Mouse (Mus musculus): ENCODE data around the gene Slc39a12. TPM values are rescaled to one million over a fixed set of nuclear protein-coding genes. Genes with fewer than 3 reads are reported as not detected.

Gene Slc39a12
- total and polyA plus RNA-seq, 2 experiments from 2014 or later, result 10.5 to 24.0 TPM

DNA sequence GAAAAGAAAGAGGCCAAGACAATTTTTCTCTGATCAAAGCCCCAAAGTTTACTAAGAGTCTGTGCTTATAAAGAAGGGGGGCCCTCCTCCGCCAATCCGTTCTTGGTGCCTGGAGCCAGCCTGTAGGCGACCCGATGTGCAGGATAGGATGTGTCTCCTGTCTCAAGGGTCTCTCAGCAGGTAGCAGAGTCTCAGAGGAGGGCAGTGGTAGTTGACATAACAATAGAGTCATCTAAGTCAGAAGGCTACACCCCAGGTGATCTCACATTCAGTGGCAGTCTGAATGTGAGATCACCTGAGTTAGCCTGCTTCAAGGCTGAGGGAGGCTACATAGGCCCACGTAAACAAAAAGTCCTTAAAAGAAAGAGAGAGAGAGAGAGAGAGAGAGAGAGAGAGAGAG lies 130.1 kb downstream of the Slc39a12 start:
- H3K4me2 ChIP-seq (ENCODE audit: low read depth, low read length), result no peak overlapping the region
- ATAC-seq (no peak), DNase-seq (ENCODE audit: low spot score) (no peak)
- no peaks in the 10 kb centered on the region for H3K36me3 ChIP-seq (ENCODE audit: insufficient read depth, low read length)
- no peak overlapping the region for H3K27ac ChIP-seq
- 42% methylated on average over 5 of the region's 5 CpGs for WGBS
- peaks cover 7% of the 10 kb centered on the region; the same call in 1 of the 2 replicates for H3K9me3 ChIP-seq (ENCODE audit: low read length)
- H3K9ac ChIP-seq (replicated peaks; ENCODE audit: low read length), result no peak overlapping the region
- no peaks in the 10 kb centered on the region for H3K27me3 ChIP-seq (ENCODE audit: insufficient read depth, low read length)
- no peaks in the 10 kb centered on the region for H3K4me1 ChIP-seq (ENCODE audit: insufficient read depth, low read length)
- H3K4me3 ChIP-seq (ENCODE audit: low read length), result no peak overlapping the region
- TF ChIP-seq CTCF (IDR thresholded peaks at IDR 0.05; ENCODE audit: low read depth), result no peak

DNA sequence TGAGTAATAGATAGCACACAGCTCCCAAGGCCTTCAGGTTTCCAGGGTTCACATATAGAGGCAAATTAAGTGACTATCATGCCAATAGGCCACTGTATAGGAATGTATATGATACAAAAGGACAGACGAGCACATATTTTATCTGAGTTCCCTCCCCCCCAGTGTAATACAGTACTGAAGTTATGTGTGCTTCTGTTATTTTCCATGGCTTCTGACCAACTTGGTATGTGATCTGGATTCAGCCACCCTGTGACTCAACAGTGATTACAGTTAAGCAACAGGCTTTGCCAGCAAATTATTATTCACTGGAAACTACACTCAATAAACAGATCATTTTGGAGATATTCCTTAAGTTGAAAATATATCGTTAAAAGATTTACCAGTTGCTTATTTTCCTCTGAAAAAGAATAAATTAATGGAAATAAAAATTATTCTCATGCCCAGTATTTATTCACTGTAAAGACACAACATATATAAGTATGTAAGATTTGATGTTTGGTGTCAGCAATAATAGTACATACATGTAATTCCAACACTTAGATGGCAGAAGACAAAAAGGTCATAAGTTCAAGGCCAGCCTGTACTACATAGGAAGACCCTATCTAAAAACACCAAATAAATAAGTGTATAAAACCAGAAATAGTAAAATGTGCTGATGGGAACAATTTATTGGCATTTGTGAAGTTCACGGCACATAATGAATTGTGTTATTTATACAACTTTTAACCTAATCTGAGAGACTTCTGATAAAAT lies 146.4 kb downstream of the Slc39a12 start:
- ATAC-seq, result no peak
- Histone ChIP-seq H3K4me3 (ENCODE audit: low read length) (no peak overlapping the region), H3K36me3 (ENCODE audit: insufficient read depth, low read length) (no peaks in the 10 kb centered on the region), H3K27ac (no peak overlapping the region), H3K9me3 (ENCODE audit: low read length) (no peaks in the 10 kb centered on the region), H3K4me2 (ENCODE audit: low read depth, low read length) (no peak overlapping the region), H3K27me3 (ENCODE audit: insufficient read depth, low read length) (no peaks in the 10 kb centered on the region), H3K9ac (replicated peaks; ENCODE audit: low read length) (no peak overlapping the region), H3K4me1 (ENCODE audit: insufficient read depth, low read length) (no peaks in the 10 kb centered on the region)
- WGBS, result 72% methylated on average over 3 of the region's 3 CpGs
- DNase-seq (ENCODE audit: low spot score), result no peak
- no peak for TF ChIP-seq CTCF (IDR thresholded peaks at IDR 0.05; ENCODE audit: low read depth)

DNA sequence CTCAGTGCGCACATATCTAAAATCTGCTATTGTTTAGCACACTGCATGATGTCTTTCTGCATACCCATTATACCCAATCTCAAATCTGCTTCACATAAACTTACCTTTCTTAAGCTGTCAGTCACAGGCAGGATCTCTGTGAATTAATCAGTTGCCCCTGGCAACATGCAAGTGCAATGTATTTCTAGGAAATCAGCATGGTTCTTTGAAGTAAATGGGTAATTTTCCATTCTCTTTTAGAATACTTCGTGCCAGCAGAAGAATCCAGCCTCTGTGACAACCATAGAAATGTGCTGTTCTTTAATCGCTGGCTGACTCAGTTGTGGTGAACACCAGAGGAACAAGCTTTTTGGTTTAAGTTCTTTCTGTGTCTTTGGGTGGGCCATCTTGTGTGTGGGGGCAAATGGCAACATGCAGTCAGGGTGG lies 147.1 kb downstream of the Slc39a12 start:
- TF ChIP-seq CTCF (IDR thresholded peaks at IDR 0.05; ENCODE audit: low read depth), result no peak
- H3K4me3 ChIP-seq (ENCODE audit: low read length), result no peak overlapping the region
- DNase-seq (ENCODE audit: low spot score), result peak; percentile 31
- no peaks in the 10 kb centered on the region for H3K9me3 ChIP-seq (ENCODE audit: low read length)
- H3K4me2 ChIP-seq (ENCODE audit: low read depth, low read length), result no peak overlapping the region
- no peak overlapping the region for H3K9ac ChIP-seq (replicated peaks; ENCODE audit: low read length)
- 21% methylated on average over 3 of the region's 3 CpGs for WGBS
- H3K27ac ChIP-seq, result peak overlapping the region; percentile 26; the same call in 1 of the 2 replicates
- no peaks in the 10 kb centered on the region for H3K36me3 ChIP-seq (ENCODE audit: insufficient read depth, low read length)
- H3K27me3 ChIP-seq (ENCODE audit: insufficient read depth, low read length), result no peaks in the 10 kb centered on the region
- peak; percentile 55; the same call in 1 of the 2 replicates for ATAC-seq
- H3K4me1 ChIP-seq (ENCODE audit: insufficient read depth, low read length), result no peaks in the 10 kb centered on the region

DNA sequence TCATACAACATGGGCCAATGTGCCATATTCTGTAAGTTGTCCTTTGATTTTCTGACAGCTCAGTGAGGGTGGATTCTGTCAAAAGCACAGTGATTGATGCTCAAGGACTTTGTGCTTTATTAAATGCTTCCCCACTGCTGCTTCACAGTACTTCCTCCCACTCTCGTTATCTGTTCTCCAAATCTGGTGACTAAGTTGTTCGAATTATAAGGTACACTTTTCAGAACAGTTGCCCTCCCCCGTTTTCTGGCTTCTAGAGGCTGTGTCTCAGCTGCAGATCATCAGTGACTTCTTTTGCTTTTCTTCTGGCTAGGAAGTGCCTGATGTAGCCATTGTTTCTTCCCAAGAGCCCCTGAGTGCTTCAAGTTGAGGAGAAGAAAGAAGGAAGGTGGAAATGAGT lies 149.7 kb downstream of the Slc39a12 start:
- H3K27me3 ChIP-seq (ENCODE audit: insufficient read depth, low read length), result no peaks in the 10 kb centered on the region
- ATAC-seq, result no peak
- no peaks in the 10 kb centered on the region for H3K4me1 ChIP-seq (ENCODE audit: insufficient read depth, low read length)
- no peaks in the 10 kb centered on the region for H3K36me3 ChIP-seq (ENCODE audit: insufficient read depth, low read length)
- H3K9ac ChIP-seq (replicated peaks; ENCODE audit: low read length), result no peak overlapping the region
- no peaks in the 10 kb centered on the region for H3K9me3 ChIP-seq (ENCODE audit: low read length)
- H3K4me3 ChIP-seq (ENCODE audit: low read length), result no peak overlapping the region
- no peak for TF ChIP-seq CTCF (IDR thresholded peaks at IDR 0.05; ENCODE audit: low read depth)
- DNase-seq (ENCODE audit: low spot score), result no peak
- H3K4me2 ChIP-seq (ENCODE audit: low read depth, low read length), result no peak overlapping the region
- 69% methylated on average over 3 of the region's 3 CpGs for WGBS
- no peak overlapping the region for H3K27ac ChIP-seq

DNA sequence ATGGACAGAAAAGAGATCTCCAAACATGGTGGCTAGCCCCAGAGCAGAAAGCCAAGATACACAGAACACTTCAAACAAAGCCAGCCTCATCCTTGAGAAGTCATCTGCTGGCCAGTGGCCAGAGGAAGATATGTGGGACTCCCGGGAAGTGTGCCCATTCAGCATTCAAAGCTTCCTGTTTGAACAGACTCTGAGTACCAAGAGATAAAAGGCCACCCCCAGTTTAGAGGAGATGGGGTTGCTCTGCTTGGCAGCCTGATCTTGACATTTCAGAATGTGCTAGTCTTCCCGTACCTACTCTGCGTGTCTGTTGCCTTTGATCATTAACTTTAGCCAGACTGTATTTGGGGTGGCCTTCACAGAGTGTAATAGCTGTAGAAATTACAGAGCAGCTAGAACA lies 155.2 kb downstream of the Slc39a12 start:
- no peak overlapping the region for H3K4me3 ChIP-seq (ENCODE audit: low read length)
- H3K27me3 ChIP-seq (ENCODE audit: insufficient read depth, low read length), result no peaks in the 10 kb centered on the region
- H3K4me1 ChIP-seq (ENCODE audit: insufficient read depth, low read length), result no peaks in the 10 kb centered on the region
- H3K9me3 ChIP-seq (ENCODE audit: low read length), result no peaks in the 10 kb centered on the region
- H3K4me2 ChIP-seq (ENCODE audit: low read depth, low read length), result no peak overlapping the region
- ATAC-seq (peak; percentile 47), DNase-seq (ENCODE audit: low spot score) (peak; percentile 61)
- H3K36me3 ChIP-seq (ENCODE audit: insufficient read depth, low read length), result no peaks in the 10 kb centered on the region
- no peak overlapping the region for H3K27ac ChIP-seq
- no peak for TF ChIP-seq CTCF (IDR thresholded peaks at IDR 0.05; ENCODE audit: low read depth)
- 41% methylated on average over 3 of the region's 3 CpGs for WGBS
- H3K9ac ChIP-seq (replicated peaks; ENCODE audit: low read length), result no peak overlapping the region

DNA sequence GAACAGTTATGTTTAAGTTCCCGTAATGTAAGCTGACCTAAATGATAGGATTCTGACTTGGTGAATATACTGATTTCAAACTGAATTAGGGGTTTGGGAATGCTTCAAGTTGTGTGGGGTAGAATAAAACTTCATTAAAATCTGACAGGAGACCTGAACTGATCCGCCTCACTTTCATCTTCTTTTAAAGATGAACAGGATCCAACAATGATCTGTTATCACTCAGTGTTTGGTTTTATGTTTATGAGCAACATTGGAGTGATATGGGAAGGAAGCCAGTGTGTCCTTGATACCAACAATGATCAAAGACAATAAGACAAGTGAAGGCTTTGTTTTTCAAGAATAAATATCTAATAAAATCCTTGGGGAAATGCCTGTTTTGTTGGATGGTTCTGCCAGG lies 155.7 kb downstream of the Slc39a12 start:
- ATAC-seq (no peak), DNase-seq (ENCODE audit: low spot score) (no peak)
- H3K36me3 ChIP-seq (ENCODE audit: insufficient read depth, low read length), result no peaks in the 10 kb centered on the region
- H3K9ac ChIP-seq (replicated peaks; ENCODE audit: low read length), result no peak overlapping the region
- no peak overlapping the region for H3K4me3 ChIP-seq (ENCODE audit: low read length)
- no peaks in the 10 kb centered on the region for H3K9me3 ChIP-seq (ENCODE audit: low read length)
- no peaks in the 10 kb centered on the region for H3K27me3 ChIP-seq (ENCODE audit: insufficient read depth, low read length)
- no peak overlapping the region for H3K4me2 ChIP-seq (ENCODE audit: low read depth, low read length)
- H3K4me1 ChIP-seq (ENCODE audit: insufficient read depth, low read length), result no peaks in the 10 kb centered on the region
- TF ChIP-seq CTCF (IDR thresholded peaks at IDR 0.05; ENCODE audit: low read depth), result no peak
- WGBS, result 77% methylated on average over 2 of the region's 2 CpGs
- no peak overlapping the region for H3K27ac ChIP-seq

Other genes with a start within 250 kb of the Slc39a12 start
- gene Tmem236, start 213.8 kb upstream of the Slc39a12 start, total RNA-seq (2014; rRNA removed), result 0.10 and 0.29 TPM in 2 replicates
- gene Tmem236, start 213.8 kb upstream of the Slc39a12 start, polyA plus RNA-seq (2015; fragmentation: Nextera tagmentation; extraction: Ambion mirVana), result 0.23 and 0.25 TPM in 2 replicates
- 6.0 and 10.3 TPM in 2 replicates for gene Mrc1, start 158.9 kb upstream of the Slc39a12 start, total RNA-seq (2014; rRNA removed)
- 3.6 and 4.7 TPM in 2 replicates for gene Mrc1, start 158.9 kb upstream of the Slc39a12 start, polyA plus RNA-seq (2015; fragmentation: Nextera tagmentation; extraction: Ambion mirVana)
- gene Cacnb2, start 214.8 kb downstream of the Slc39a12 start, total RNA-seq (2014; rRNA removed), result 21.7 and 28.1 TPM in 2 replicates
- 8.1 and 9.1 TPM in 2 replicates for gene Cacnb2, start 214.8 kb downstream of the Slc39a12 start, polyA plus RNA-seq (2015; fragmentation: Nextera tagmentation; extraction: Ambion mirVana)